Mouse (Mus musculus) embryo, embryonic 11.5 days (tissue): ENCODE measurements around the gene Gp1bb.

ENCODE experiments used
- DNase-seq: peaks from one replicate; pipeline ENCODE4 v3.0.0-alpha.2; 2012; ENCODE audit warnings: low read depth, low spot score

The Gp1bb gene

GRCm38 (mm10) chr16:18581623-18582205 is 40.5 kb downstream of the Gp1bb start:
- DNase-seq: no peak

GRCm38 (mm10) chr16:18581050-18581622 is 41.1 kb downstream of the Gp1bb start:
- no peak for DNase-seq

- DNase-seq: no peak
These were observed 41.8 kb downstream of the Gp1bb start for GRCm38 (mm10) chr16:18580389-18580788.

- no peak for DNase-seq
These were observed 44.5 kb downstream of the Gp1bb start for GRCm38 (mm10) chr16:18577599-18578160.

- no peak for DNase-seq
These were observed 45.1 kb downstream of the Gp1bb start for GRCm38 (mm10) chr16:18577071-18577470.

GRCm38 (mm10) chr16:18574196-18574595 is 48.0 kb downstream of the Gp1bb start:
- no peak for DNase-seq
